Mouse (Mus musculus): ENCODE data around the gene Gca.
A peak's percentile ranks its signal among the peaks of the same experiment; 100 is the strongest.

- TF ChIP-seq CTCF (IDR thresholded peaks at IDR 0.05; ENCODE audit: low read depth) (peak; percentile 93), EP300 (optimal IDR thresholded peaks at IDR 0.05) (no peak)
These were observed 20.4 kb upstream of the Gca start for GRCm38 (mm10) chr2:62643405-62644305.

Measured in stomach, postnatal 0 days (tissue).